Mouse (Mus musculus) ES-E14 (cell line): ENCODE results near the gene Phlpp1. TPM values are rescaled to one million over a fixed set of nuclear protein-coding genes. Genes with fewer than 3 reads are reported as not detected.

Source experiments
- DNase-seq: peaks from one replicate; pipeline ENCODE4 v3.0.0-alpha.2; 2013; ENCODE audit warnings: low read depth, low spot score
- H3K27ac ChIP-seq: 2 replicates; pipeline ENCODE4 v1.5.1; 2012; ENCODE audit warnings: low read depth, mild to moderate bottlenecking, low read length, moderate library complexity, mixed read lengths; ENCODE audit not compliant: poor library complexity, insufficient read depth, severe bottlenecking
- H3K36me3 ChIP-seq: 2 replicates; pipeline ENCODE4 v1.6.1; 2012; ENCODE audit warnings: mild to moderate bottlenecking, low read length, moderate library complexity, mixed read lengths; ENCODE audit not compliant: control insufficient read depth, poor library complexity, insufficient read depth, severe bottlenecking
- H3K4me1 ChIP-seq, 2 experiments: fragments of 150-350 bp in 1 of 2; sonication (generic) in 1 of 2; 2 replicates each; pipeline ENCODE4 v1.6.1; 2012; ENCODE audit warnings: low read length in 2 of 2, mild to moderate bottlenecking in 1 of 2, mixed read lengths in 1 of 2; ENCODE audit not compliant: control insufficient read depth in 2 of 2, insufficient read depth in 2 of 2, poor library complexity in 1 of 2
- H3K4me3 ChIP-seq, 2 experiments: fragments of 150-350 bp in 1 of 2; sonication (generic) in 1 of 2; 2 replicates each; pipeline ENCODE4 v1.5.1; 2012; ENCODE audit warnings: low read length in 2 of 2, low read depth in 1 of 2, mild to moderate bottlenecking in 1 of 2, mixed read lengths in 1 of 2; ENCODE audit not compliant: insufficient read depth in 1 of 2, poor library complexity in 1 of 2, severe bottlenecking in 1 of 2
- H3K9ac ChIP-seq: 2 replicates; pipeline ENCODE4 v1.6.1; 2012; ENCODE audit warnings: low read depth, mild to moderate bottlenecking, low read length, mixed read lengths; ENCODE audit not compliant: poor library complexity, insufficient read depth, severe bottlenecking
- H3K9me3 ChIP-seq: fragments of 150-350 bp; sonication (generic); 2 replicates; pipeline ENCODE4 v1.6.1; 2012; ENCODE audit warnings: low read depth, mild to moderate bottlenecking, low read length; ENCODE audit not compliant: control insufficient read depth, insufficient read depth
- CHD2 ChIP-seq: IDR thresholded peaks from 2 replicates; pipeline ENCODE4 v1.6.1; 2014; ENCODE audit warnings: mild to moderate bottlenecking, low read depth, low read length, inconsistent platforms
- HCFC1 ChIP-seq: IDR thresholded peaks from 2 replicates; pipeline ENCODE4 v1.6.1; 2012; ENCODE audit warnings: low read length, inconsistent platforms, borderline replicate concordance; ENCODE audit not compliant: insufficient read depth
- MAFK ChIP-seq: IDR thresholded peaks from 2 replicates; pipeline ENCODE4 v1.6.1; 2014; ENCODE audit warnings: mild to moderate bottlenecking, low read depth, low read length, inconsistent platforms; ENCODE audit not compliant: insufficient read depth
- ZC3H11A ChIP-seq: IDR thresholded peaks from 2 replicates; pipeline ENCODE4 v1.6.1; 2012; ENCODE audit warnings: low read depth, mild to moderate bottlenecking, inconsistent platforms, low read length, borderline replicate concordance
- ZNF384 ChIP-seq: IDR thresholded peaks from 2 replicates; pipeline ENCODE4 v1.6.1; 2012; ENCODE audit warnings: low read depth, low read length, inconsistent platforms
- in situ Hi-C, 2 experiments: fragments of 600-800 bp; cut with MboI; formaldehyde crosslinking; loops; one replicate each; pipeline ENCODE4 v1.15.1; 2025; ENCODE audit warnings: low sequenced_read_pairs in 2 of 2, inconsistent platforms in 1 of 2; ENCODE audit not compliant: unreplicated experiment in 2 of 2
- total RNA-seq: library from RNA; depleted of rRNA; stranded (reverse); fragments of 300-350 nt; gene quantifications from 2 replicates; pipeline ENCODE4 v1.2.3, GENCODE M21; 2012

Gene Phlpp1
- total RNA-seq, 1 experiment = 4.5 TPM

DNA sequence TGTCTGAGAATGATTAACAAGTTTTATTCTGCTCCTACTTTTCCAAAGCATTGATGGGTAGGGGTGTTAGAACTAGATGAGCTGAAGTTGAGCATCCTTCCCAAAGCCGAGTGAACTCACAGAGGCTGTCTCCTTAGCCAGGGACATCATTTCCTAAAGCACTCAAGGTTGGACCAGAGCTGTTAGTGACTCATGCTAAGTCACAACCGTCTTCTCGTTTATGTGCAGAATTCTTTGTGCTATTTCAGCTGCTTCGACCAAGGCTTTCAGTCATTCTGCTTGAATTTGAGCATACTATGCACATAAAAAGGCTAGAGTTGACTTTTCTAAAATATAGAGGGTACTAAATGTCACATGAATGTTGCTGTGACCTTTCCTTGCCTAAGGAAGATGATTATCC, 142.9 kb downstream of the Phlpp1 start:
- TF ChIP-seq MAFK = no peak
- TF ChIP-seq HCFC1 = no peak
- TF ChIP-seq CHD2 = no peak
- TF ChIP-seq ZNF384 = no peak
- no peak for TF ChIP-seq ZC3H11A
- DNase-seq = no peak
- Histone ChIP-seq H3K9me3 (no peaks in the 10 kb centered on the region), H3K27ac (no peak overlapping the region), H3K9ac (no peak overlapping the region), H3K36me3 (no peaks in the 10 kb centered on the region), H3K4me1 (no peaks in the 10 kb centered on the region), H3K4me3 (no peak overlapping the region)
- in situ Hi-C loops = no loop called here

DNA sequence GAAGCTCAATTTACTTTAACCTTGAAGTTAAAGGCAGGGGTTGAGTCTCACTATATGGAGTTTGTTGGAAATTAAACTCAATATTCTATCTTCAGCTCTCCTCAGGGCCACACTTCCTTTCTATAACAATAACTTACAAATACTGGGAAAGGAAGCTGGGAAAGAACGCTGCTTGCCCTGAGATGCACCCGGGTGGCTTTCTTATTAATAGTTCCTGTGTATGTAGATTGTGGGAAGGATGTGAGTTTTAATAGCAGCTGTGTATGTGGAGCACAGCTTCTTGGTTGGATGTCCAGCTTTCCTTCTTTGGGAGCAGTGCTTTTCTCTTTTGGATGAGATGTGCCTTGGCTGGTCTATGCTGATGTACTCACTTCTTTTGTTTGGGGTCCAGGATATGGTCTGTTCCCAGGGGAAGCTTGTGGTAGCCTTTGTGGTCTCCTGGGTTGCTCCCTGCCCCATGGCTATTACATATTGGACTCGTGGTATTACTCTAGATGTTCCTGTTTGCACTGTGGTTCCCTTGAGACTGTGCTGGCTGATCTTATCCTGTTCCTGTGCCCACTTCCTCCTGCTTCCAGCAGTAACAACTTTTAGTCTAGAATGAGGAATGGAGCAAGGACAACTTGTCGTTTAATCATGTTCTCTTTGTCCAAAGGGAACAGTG, 145.2 kb downstream of the Phlpp1 start:
- Histone ChIP-seq H3K9me3 (no peaks in the 10 kb centered on the region), H3K4me1 (no peaks in the 10 kb centered on the region), H3K4me3 (no peak overlapping the region), H3K36me3 (no peaks in the 10 kb centered on the region), H3K27ac (no peak overlapping the region), H3K9ac (no peak overlapping the region)
- no peak for DNase-seq
- TF ChIP-seq ZNF384 = no peak
- in situ Hi-C loops = no loop called here

DNA sequence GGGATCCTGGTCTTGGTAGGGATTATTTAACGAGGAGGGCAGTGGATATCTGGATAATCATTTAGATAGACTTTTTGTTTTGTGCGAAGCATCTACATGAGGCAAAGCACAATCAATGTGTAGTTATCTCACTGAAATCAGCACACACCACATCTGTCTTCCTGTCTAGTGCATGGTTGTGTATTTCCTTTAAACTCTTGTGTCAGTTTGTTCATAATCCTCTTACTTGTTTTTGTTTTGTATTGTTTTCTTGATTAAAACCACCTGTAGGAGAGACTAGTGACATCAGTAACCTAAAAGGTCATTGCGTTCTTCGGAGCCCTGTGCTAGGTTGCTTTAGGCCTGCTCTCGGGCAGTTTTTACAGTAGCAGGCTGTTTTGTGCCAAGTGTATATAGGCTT, 146.8 kb downstream of the Phlpp1 start:
- in situ Hi-C loops = no loop called here
- no peak overlapping the region for H3K9ac ChIP-seq
- H3K36me3 ChIP-seq = no peaks in the 10 kb centered on the region
- no peaks in the 10 kb centered on the region for H3K9me3 ChIP-seq
- no peak for DNase-seq
- TF ChIP-seq HCFC1 (no peak), CHD2 (no peak), ZNF384 (no peak), MAFK (no peak), ZC3H11A (no peak)
- no peak overlapping the region for H3K4me3 ChIP-seq
- H3K27ac ChIP-seq = no peak overlapping the region
- no peaks in the 10 kb centered on the region for H3K4me1 ChIP-seq

DNA sequence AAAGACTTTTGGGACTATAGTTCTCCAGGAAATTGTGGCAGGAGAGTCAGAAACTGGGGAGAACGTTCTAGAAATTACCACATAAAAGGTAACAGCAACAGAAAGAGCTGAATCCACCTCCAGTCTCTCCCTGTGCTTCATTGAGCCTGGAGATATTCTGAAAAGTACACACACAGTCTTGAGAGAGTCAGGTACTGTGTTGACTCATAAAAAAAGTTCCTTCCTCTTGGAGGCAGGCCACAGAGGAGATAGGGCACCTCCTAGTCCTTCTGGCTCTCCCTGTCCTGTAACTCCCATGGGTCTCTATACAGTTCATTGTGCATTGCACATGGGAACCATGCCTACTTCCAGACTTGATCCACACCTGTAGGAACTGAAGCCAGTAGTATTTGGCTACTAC, 149.0 kb downstream of the Phlpp1 start:
- in situ Hi-C loops = no loop called here
- H3K36me3 ChIP-seq = no peaks in the 10 kb centered on the region
- H3K4me3 ChIP-seq = no peak overlapping the region
- TF ChIP-seq CHD2 = no peak
- no peak for TF ChIP-seq MAFK
- no peak for TF ChIP-seq HCFC1
- TF ChIP-seq ZC3H11A = no peak
- no peaks in the 10 kb centered on the region for H3K4me1 ChIP-seq
- H3K9me3 ChIP-seq = no peaks in the 10 kb centered on the region
- H3K27ac ChIP-seq = no peak overlapping the region
- no peak for DNase-seq
- no peak overlapping the region for H3K9ac ChIP-seq

DNA sequence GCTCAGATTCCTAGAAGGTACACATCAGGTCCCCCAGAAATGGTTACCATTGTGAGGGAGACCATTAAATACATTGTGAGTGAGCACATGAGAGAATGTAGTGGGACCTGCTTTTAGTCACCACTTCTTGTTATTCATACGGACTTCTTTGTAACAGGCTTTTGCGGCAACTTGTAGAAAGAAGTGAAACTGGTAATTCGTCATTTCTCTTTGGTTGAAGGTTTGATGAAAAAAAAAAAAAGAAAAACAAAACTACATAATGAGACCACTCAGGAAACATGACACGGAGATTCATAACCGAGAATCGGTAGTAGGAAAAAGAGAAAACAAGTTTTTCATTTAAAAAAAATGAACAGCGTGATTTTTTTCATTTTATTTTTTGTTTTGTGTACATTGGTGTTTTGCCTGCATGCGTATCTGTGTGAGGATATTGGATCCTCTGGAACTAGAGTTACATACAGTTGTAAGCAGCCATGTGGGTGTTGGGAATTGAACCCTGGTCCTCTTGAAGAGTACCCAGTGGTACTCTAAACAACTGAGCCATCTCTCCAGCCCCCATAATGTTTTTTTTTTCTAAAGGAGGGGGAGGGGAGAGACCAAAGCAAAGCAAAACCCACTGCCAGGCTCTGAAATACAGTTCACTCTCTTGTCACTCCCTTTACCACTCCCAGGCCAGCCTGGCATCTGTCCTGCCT, 150.0 kb downstream of the Phlpp1 start:
- H3K4me1 ChIP-seq = no peaks in the 10 kb centered on the region
- no peak overlapping the region for H3K9ac ChIP-seq
- no peak for DNase-seq
- H3K36me3 ChIP-seq = no peaks in the 10 kb centered on the region
- TF ChIP-seq ZNF384 = no peak
- no peak for TF ChIP-seq HCFC1
- no peak for TF ChIP-seq CHD2
- TF ChIP-seq ZC3H11A = no peak
- TF ChIP-seq MAFK = no peak
- no peak overlapping the region for H3K4me3 ChIP-seq
- H3K27ac ChIP-seq = no peak overlapping the region
- in situ Hi-C loops = no loop called here
- no peaks in the 10 kb centered on the region for H3K9me3 ChIP-seq
